Comparison of ENCODE assay signal across 14 mouse cellular contexts in genomic region chr3:89909703-89910542, GRCm38 (mm10). TPM values are rescaled to one million over a fixed set of nuclear protein-coding genes. Genes with fewer than 3 reads are reported as not detected.
DNase-seq lines count a peak whose midpoint lies in the region; ATAC-seq and TF ChIP-seq lines count a peak whose summit lies in the region.
"Had no signal": no experiment of that assay in that cellular context is flagged by ENCODE, and none has a peak within 500 bp of the region (broad histone marks: within the 10 kb centered on the region; RNA-seq: fewer than 3 reads in every experiment).

No protein-coding gene starts in this region.

- peak; percentile 36 for ATAC-seq in lung, postnatal 0 days
- ATAC-seq: midbrain, embryonic 13.5 days had no signal

- peak; percentile 46 for TF ChIP-seq EP300 in CH12.LX (IDR thresholded peaks at IDR 0.05; ENCODE audit: low read length)
- 0 out of 2 replicates have a peak, but pooled peaks have one; percentile 12 for TF ChIP-seq EP300 in lung, postnatal 0 days (IDR thresholded peaks at IDR 0.05)

- 44% methylated on average over 5 of the region's 5 CpGs for WGBS in lung, postnatal 0 days

- TF ChIP-seq POLR2A in CH12.LX (IDR thresholded peaks at IDR 0.05; ENCODE audit: low read depth, low read length) = no peak

- H3K9me3 ChIP-seq in CH12.LX (replicated peaks; ENCODE audit: low read length) = no peaks in the 10 kb centered on the region
- H3K9me3 ChIP-seq in lung, postnatal 0 days (ENCODE audit: low read length) = no peaks in the 10 kb centered on the region
- H3K9me3 ChIP-seq: hindbrain, embryonic 15.5 days; kidney, embryonic 15.5 days; limb, embryonic 13.5 days; midbrain, embryonic 13.5 days; neural tube, embryonic 15.5 days had no signal

- DNase-seq in adrenal gland, adult 2 months = peak; percentile 34
- DNase-seq in adrenal gland, adult 18-20 months (ENCODE audit: low spot score in 2 of 2) = no peak
- DNase-seq in layer of hippocampus, postnatal 14 days (ENCODE audit: low spot score in 2 of 2) = peak; percentile 11 to 15
- DNase-seq in layer of hippocampus, postnatal 25 days (ENCODE audit: extremely low spot score in 1 of 2, low spot score in 1 of 2) = no peak
- peak; percentile 48 for DNase-seq in CH12.LX (ENCODE audit: extremely low read depth)
- peak; percentile 88 for DNase-seq in lung, postnatal 0 days (ENCODE audit: low spot score)
- no peak for DNase-seq in testis, postnatal 10 days (ENCODE audit: low spot score)
- DNase-seq in left cerebral cortex, postnatal 4 days = no peak
- DNase-seq: right cerebral cortex, postnatal 14 days had no signal

- in situ Hi-C loops in CH12.LX (cut with MboI; ENCODE audit: low pct_ligation_motif_present, low pct_unique_long_range_greater_than_20kb, low sequenced_read_pairs) = loop anchor here (5.0 kb wide), 1 partner anchor 38 kb away; no protein-coding TSS in a partner anchor

- H3K36me3 ChIP-seq in CH12.LX (replicated peaks in 1 of 2; ENCODE audit: control insufficient read depth in 1 of 2, insufficient read depth in 1 of 2, low read length in 1 of 2) = no peaks in the 10 kb centered on the region
- H3K36me3 ChIP-seq in lung, postnatal 0 days (ENCODE audit: insufficient read depth, low read length) = no peaks in the 10 kb centered on the region
- H3K36me3 ChIP-seq: hindbrain, embryonic 15.5 days; kidney, embryonic 15.5 days; limb, embryonic 13.5 days; midbrain, embryonic 13.5 days; neural tube, embryonic 15.5 days had no signal

- peaks cover 19% of the 10 kb centered on the region for H3K27me3 ChIP-seq in CH12.LX (replicated peaks)
- no peaks in the 10 kb centered on the region for H3K27me3 ChIP-seq in lung, postnatal 0 days (replicated peaks; ENCODE audit: insufficient read depth, low read length)

- no peak for TF ChIP-seq RAD21 in CH12.LX (IDR thresholded peaks at IDR 0.05; ENCODE audit: low read depth, low read length)

- TF ChIP-seq CTCF in CH12.LX (conservative IDR thresholded peaks at IDR 0.05 in 1 of 2, IDR thresholded peaks at IDR 0.05 in 1 of 2; ENCODE audit: low read depth in 2 of 2, low read length in 2 of 2) = no peak
- TF ChIP-seq CTCF in lung, postnatal 0 days (IDR thresholded peaks at IDR 0.05) = no peak

- intact Hi-C loops in left cerebral cortex, postnatal 4 days (cut with DNase I) = no loop called here

- no peaks in the 10 kb centered on the region; the same call in 1 of the 2 replicates for H3K79me2 ChIP-seq in CH12.LX (replicated peaks; ENCODE audit: control insufficient read depth, extremely low read depth, insufficient read depth, poor library complexity, severe bottlenecking)

- peak overlapping the region; percentile 85 for H3K4me2 ChIP-seq in CH12.LX (ENCODE audit: insufficient read depth, low read depth, poor library complexity, severe bottlenecking)
- H3K4me2 ChIP-seq in lung, postnatal 0 days (replicated peaks; ENCODE audit: low read depth, low read length) = 0 out of 2 replicates have a peak overlapping the region, but pooled peaks have one; percentile 3
- H3K4me2 ChIP-seq: hindbrain, embryonic 15.5 days; kidney, embryonic 15.5 days; limb, embryonic 13.5 days; midbrain, embryonic 13.5 days; neural tube, embryonic 15.5 days had no signal

- H3K27ac ChIP-seq in CH12.LX (ENCODE audit: insufficient read depth, low read depth) = peak overlapping the region; percentile 81
- H3K27ac ChIP-seq in lung, postnatal 0 days (ENCODE audit: low read length) = peak overlapping the region; percentile 51
- H3K27ac ChIP-seq: hindbrain, embryonic 15.5 days; kidney, embryonic 15.5 days; limb, embryonic 13.5 days; midbrain, embryonic 13.5 days; neural tube, embryonic 15.5 days had no signal

- H3K9ac ChIP-seq in CH12.LX (ENCODE audit: insufficient read depth, low read depth) = peak overlapping the region; percentile 25; the same call in 1 of the 2 replicates
- H3K9ac ChIP-seq in lung, postnatal 0 days (replicated peaks; ENCODE audit: low read depth) = no peak overlapping the region
- H3K9ac ChIP-seq: hindbrain, embryonic 15.5 days; kidney, embryonic 15.5 days; limb, embryonic 13.5 days; midbrain, embryonic 13.5 days; neural tube, embryonic 15.5 days had no signal

- dilution Hi-C loops in CH12.LX (cut with MboI; ENCODE audit: extremely low pct_ligation_motif_present, extremely low pct_unique_long_range_greater_than_20kb, low sequenced_read_pairs) = no loop called here

- no peak overlapping the region for H3K4me3 ChIP-seq in CH12.LX (replicated peaks in 1 of 3; ENCODE audit: low read depth in 2 of 3, low read length in 2 of 3, poor library complexity in 1 of 3)
- H3K4me3 ChIP-seq in lung, postnatal 0 days (ENCODE audit: low read depth, low read length) = no peak overlapping the region
- H3K4me3 ChIP-seq: hindbrain, embryonic 15.5 days; kidney, embryonic 15.5 days; limb, embryonic 13.5 days; midbrain, embryonic 13.5 days; neural tube, embryonic 15.5 days had no signal

- H3K4me1 ChIP-seq in CH12.LX (ENCODE audit: control insufficient read depth in 1 of 2, insufficient read depth in 2 of 2) = peaks cover 36 to 82% of the 10 kb centered on the region in 2 experiments
- H3K4me1 ChIP-seq in lung, postnatal 0 days (ENCODE audit: insufficient read depth, low read depth, low read length) = peaks cover 11% of the 10 kb centered on the region; the same call in 1 of the 2 replicates

TF ChIP-seq in CH12.LX, 34 proteins besides CTCF, POLR2A, EP300 and RAD21:
- TF ChIP-seq GABPA (IDR thresholded peaks at IDR 0.05; ENCODE audit: insufficient replicate concordance, low read depth, low read length) (no peak), ZMIZ1 (IDR thresholded peaks at IDR 0.05; ENCODE audit: low read depth, low read length) (no peak), TCF12 (IDR thresholded peaks at IDR 0.05; ENCODE audit: low read depth, low read length) (peak; percentile 52; the same call in 1 of the 2 replicates), UBTF (IDR thresholded peaks at IDR 0.05; ENCODE audit: low read depth, low read length) (peak; percentile 52; the same call in 1 of the 2 replicates), MAFK (IDR thresholded peaks at IDR 0.05; ENCODE audit: insufficient replicate concordance, low read length) (no peak), SIN3A (IDR thresholded peaks at IDR 0.05; ENCODE audit: low read length) (peak; percentile 62; the same call in 1 of the 2 replicates), MAX (IDR thresholded peaks at IDR 0.05; ENCODE audit: low read length) (no peak), MXI1 (IDR thresholded peaks at IDR 0.05; ENCODE audit: low read depth, low read length) (peak; percentile 56; the same call in 1 of the 2 replicates), MEF2A (IDR thresholded peaks at IDR 0.05; ENCODE audit: borderline replicate concordance, low read depth, low read length) (peak; percentile 52; the same call in 1 of the 2 replicates), ETS1 (conservative IDR thresholded peaks at IDR 0.05; ENCODE audit: low read depth, low read length) (peak; percentile 20; the same call in 1 of the 2 replicates), TBP (conservative IDR thresholded peaks at IDR 0.05; ENCODE audit: low read depth, low read length) (0 out of 2 replicates have a peak, but pooled peaks have one; percentile 6), ELF1 (IDR thresholded peaks at IDR 0.05; ENCODE audit: low read depth, low read length) (no peak), NRF1 (IDR thresholded peaks at IDR 0.05; ENCODE audit: low read depth, low read length) (0 out of 2 replicates have a peak, but pooled peaks have one; percentile 8), MAZ (IDR thresholded peaks at IDR 0.05; ENCODE audit: low read depth, low read length) (peak; percentile 63), PAX5 (IDR thresholded peaks at IDR 0.05; ENCODE audit: low read length) (no peak), ZNF384 (IDR thresholded peaks at IDR 0.05; ENCODE audit: low read depth, low read length) (peak; percentile 43; the same call in 1 of the 2 replicates), HCFC1 (IDR thresholded peaks at IDR 0.05; ENCODE audit: low read depth, low read length) (0 out of 2 replicates have a peak, but pooled peaks have one; percentile 14), BHLHE40 (IDR thresholded peaks at IDR 0.05; ENCODE audit: low read depth, low read length) (0 out of 2 replicates have a peak, but pooled peaks have one; percentile 10), MYC (IDR thresholded peaks at IDR 0.05; ENCODE audit: low read depth, low read length) (0 out of 2 replicates have a peak, but pooled peaks have one; percentile 34), CHD1 (IDR thresholded peaks at IDR 0.05; ENCODE audit: low read depth, low read length) (peak; percentile 89), NELFE (IDR thresholded peaks at IDR 0.05; ENCODE audit: low read depth, low read length) (no peak)
TF ChIP-seq in CH12.LX: peak in this region for 14.

RNA-seq across cellular contexts. Expression of gene Il6ra, which starts 3.1 kb away (rescaled TPM):
- total RNA-seq in adrenal gland, adult 2 months (2021) = 10 to 100 TPM in 1 of 2 experiments, 1 to 10 TPM in 1; 7.9 to 11.5 TPM
- polyA plus RNA-seq in adrenal gland, adult 2 months (2012; rRNA removed) = 5.2 and 5.3 TPM in 2 replicates
- total RNA-seq in adrenal gland, adult 18-20 months (2021) = 10 to 100 TPM in 1 of 2 experiments, 1 to 10 TPM in 1; 7.8 to 13.9 TPM
- total RNA-seq in layer of hippocampus, postnatal 14 days (2021) = 1 to 10 TPM; 5.0 to 6.1 TPM
- total RNA-seq in layer of hippocampus, postnatal 25 days (2021) = 1 to 10 TPM; 4.9 to 5.6 TPM
- 1.4 and 2.2 TPM in 2 replicates for total RNA-seq in CH12.LX (2012; rRNA removed)
- total RNA-seq in CH12.LX (2014; rRNA removed) = 1.4 and 1.6 TPM in 2 replicates
- 4.4 and 4.8 TPM in 2 replicates for polyA plus RNA-seq in CH12.LX (2012; ENCODE audit: insufficient read length, low read depth)
- polyA plus RNA-seq in lung, postnatal 0 days (2015; fragmentation: Nextera tagmentation; extraction: Ambion mirVana) = 15.7 and 17.9 TPM in 2 replicates
- total RNA-seq in left cerebral cortex, postnatal 4 days (2021) = 1 to 10 TPM; 1.8 to 1.9 TPM

RNA-seq across cellular contexts. Expression of gene Atp8b2, which starts 53.4 kb away (rescaled TPM):
- total RNA-seq in adrenal gland, adult 2 months (2021) = 10 to 100 TPM; 31.9 to 40.1 TPM
- 32.5 and 51.2 TPM in 2 replicates for polyA plus RNA-seq in adrenal gland, adult 2 months (2012; rRNA removed)
- 10 to 100 TPM; 26.5 to 39.9 TPM for total RNA-seq in adrenal gland, adult 18-20 months (2021)
- total RNA-seq in layer of hippocampus, postnatal 14 days (2021) = 10 to 100 TPM; 77.3 to 93.0 TPM
- total RNA-seq in layer of hippocampus, postnatal 25 days (2021) = 10 to 100 TPM; 68.9 to 96.3 TPM
- total RNA-seq in CH12.LX (2012; rRNA removed) (35.8 and 51.8 TPM in 2 replicates), CH12.LX (2014; rRNA removed) (33.2 and 34.2 TPM in 2 replicates)
- polyA plus RNA-seq in CH12.LX (2012; ENCODE audit: insufficient read length, low read depth) = 31.3 and 44.4 TPM in 2 replicates
- 7.1 and 7.4 TPM in 2 replicates for polyA plus RNA-seq in lung, postnatal 0 days (2015; fragmentation: Nextera tagmentation; extraction: Ambion mirVana)
- 10 to 100 TPM; 80.1 to 86.5 TPM for total RNA-seq in left cerebral cortex, postnatal 4 days (2021)

Comparison
In these comparisons a context has a peak if more than half of its experiments do, and no peak if none do; other contexts are left out.
1. DNase-seq: peak in adrenal gland, adult 2 months (single experiment), layer of hippocampus, postnatal 14 days (2 of 2), CH12.LX (single experiment) and lung, postnatal 0 days (single experiment); none in adrenal gland, adult 18-20 months (0 of 2), layer of hippocampus, postnatal 25 days (0 of 2), testis, postnatal 10 days (single experiment) and left cerebral cortex, postnatal 4 days (single experiment).